Mouse (Mus musculus) lung, postnatal 0 days (tissue): ENCODE results near the gene Tbcel. TPM values are rescaled to one million over a fixed set of nuclear protein-coding genes. Genes with fewer than 3 reads are reported as not detected.

Source experiments
- ATAC-seq: fragments of 200-750 bp; cut with Nextera tagmentation; 2 replicates; pipeline ENCODE4 v1.8.0; 2017; ENCODE audit warnings: moderate library complexity
- DNase-seq: peaks from one replicate; pipeline ENCODE4 v3.0.0-alpha.2; 2016; ENCODE audit warnings: low spot score
- H3K27ac ChIP-seq: fragments of 300-500 bp; sonication (generic); 2 replicates; pipeline ENCODE4 v1.5.1; 2014; ENCODE audit warnings: antibody characterized with exemption, mild to moderate bottlenecking, low read length, mixed read lengths
- H3K27me3 ChIP-seq: fragments of 300-500 bp; sonication (generic); replicated peaks from 2 replicates; pipeline ENCODE4 v1.6.1; 2014; ENCODE audit warnings: low read length, mixed read lengths; ENCODE audit not compliant: insufficient read depth
- H3K36me3 ChIP-seq: fragments of 300-500 bp; sonication (generic); 2 replicates; pipeline ENCODE4 v1.6.1; 2014; ENCODE audit warnings: low read length, mixed read lengths; ENCODE audit not compliant: insufficient read depth
- H3K4me1 ChIP-seq: fragments of 300-500 bp; sonication (generic); 2 replicates; pipeline ENCODE4 v1.6.1; 2014; ENCODE audit warnings: antibody characterized with exemption, low read depth, low read length, mixed read lengths; ENCODE audit not compliant: insufficient read depth
- H3K4me2 ChIP-seq: fragments of 300-500 bp; sonication (generic); replicated peaks from 2 replicates; pipeline ENCODE4 v1.6.1; 2014; ENCODE audit warnings: low read depth, mild to moderate bottlenecking, low read length, moderate library complexity, mixed read lengths
- H3K4me3 ChIP-seq: fragments of 300-500 bp; sonication (generic); 2 replicates; pipeline ENCODE4 v1.5.1; 2014; ENCODE audit warnings: low read depth, low read length
- H3K9ac ChIP-seq: fragments of 300-500 bp; sonication (generic); replicated peaks from 2 replicates; pipeline ENCODE4 v1.6.1; 2014; ENCODE audit warnings: low read depth, mild to moderate bottlenecking
- H3K9me3 ChIP-seq: fragments of 300-500 bp; sonication (generic); 2 replicates; pipeline ENCODE4 v1.6.1; 2016; ENCODE audit warnings: low read length, mixed read lengths
- CTCF ChIP-seq: IDR thresholded peaks from 2 replicates; pipeline ENCODE4 v1.5.1; 2016; ENCODE audit warnings: antibody characterized with exemption, mild to moderate bottlenecking
- EP300 ChIP-seq: IDR thresholded peaks from 2 replicates; pipeline ENCODE4 v1.6.1; 2016; ENCODE audit warnings: antibody characterized with exemption, mild to moderate bottlenecking, control low read depth
- WGBS: fragments of 180-500 bp; shearing (Covaris S2); extraction: QIAGEN DNeasy Blood & Tissue Kit; methylation state at CpG from one replicate; pipeline ENCODE4 v1.1.7; 2014; 5-methylcytosine and 5-hydroxymethylcytosine counted together
- polyA plus RNA-seq: library from polyadenylated mRNA; unstranded; fragments of >200 nt; fragmentation: Nextera tagmentation; extraction: Ambion mirVana; gene quantifications from 2 replicates; pipeline ENCODE4 v1.2.1, GENCODE M21; 2015

The Tbcel gene
- polyA plus RNA-seq, 1 experiment from 2014 or later = 9.0 TPM

GRCm38 (mm10) chr9:42441234-42441633 lies 66.4 kb downstream of the Tbcel start:
- Histone ChIP-seq H3K27ac (no peak overlapping the region), H3K4me3 (no peak overlapping the region), H3K27me3 (no peaks in the 10 kb centered on the region), H3K4me2 (no peak overlapping the region), H3K4me1 (no peaks in the 10 kb centered on the region), H3K9me3 (no peaks in the 10 kb centered on the region), H3K9ac (no peak overlapping the region), H3K36me3 (peaks cover 28% of the 10 kb centered on the region; the same call in 1 of the 2 replicates)
- 84% methylated on average over 2 of the region's 2 CpGs for WGBS
- ATAC-seq (no peak), DNase-seq (no peak)
- TF ChIP-seq CTCF (no peak), EP300 (no peak)

DNA sequence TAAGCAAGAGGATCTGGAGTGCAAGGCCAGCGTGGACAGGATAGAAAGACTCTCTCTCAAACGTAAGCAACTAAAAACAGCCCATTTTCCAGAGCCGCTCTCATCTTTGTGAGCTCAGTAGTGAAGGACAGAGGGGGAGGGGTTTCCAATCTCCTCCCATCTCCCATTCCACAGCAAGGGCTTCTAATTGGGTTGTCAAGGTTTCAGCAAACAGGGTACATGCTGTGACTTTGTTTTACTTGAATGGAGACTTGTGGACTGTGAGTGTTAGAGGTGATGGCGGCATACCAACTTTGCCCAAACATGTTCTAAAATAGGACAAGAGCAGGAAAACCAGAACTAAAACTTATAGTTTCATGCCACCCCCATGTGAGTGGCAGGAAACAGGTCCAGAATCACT lies 68.2 kb downstream of the Tbcel start:
- no peak overlapping the region for H3K4me3 ChIP-seq
- WGBS = 63% methylated on average over 4 of the region's 4 CpGs
- H3K27ac ChIP-seq = no peak overlapping the region
- H3K4me1 ChIP-seq = no peaks in the 10 kb centered on the region
- H3K27me3 ChIP-seq = no peaks in the 10 kb centered on the region
- ATAC-seq = no peak
- H3K9me3 ChIP-seq = no peaks in the 10 kb centered on the region
- TF ChIP-seq EP300 = no peak
- H3K36me3 ChIP-seq = peaks cover 28% of the 10 kb centered on the region; the same call in 1 of the 2 replicates
- no peak overlapping the region for H3K4me2 ChIP-seq
- no peak for DNase-seq
- H3K9ac ChIP-seq = no peak overlapping the region

- ATAC-seq (no peak), DNase-seq (no peak)
- peaks cover 26% of the 10 kb centered on the region for H3K36me3 ChIP-seq
- H3K9ac ChIP-seq = no peak overlapping the region
- TF ChIP-seq EP300 = no peak
- TF ChIP-seq CTCF = peak; percentile 36
- H3K27ac ChIP-seq = no peak overlapping the region
- 86% methylated on average over 2 of the region's 2 CpGs for WGBS
- no peak overlapping the region for H3K4me2 ChIP-seq
- H3K9me3 ChIP-seq = no peaks in the 10 kb centered on the region
- H3K4me1 ChIP-seq = peaks cover 4% of the 10 kb centered on the region; the same call in 1 of the 2 replicates
- H3K4me3 ChIP-seq = no peak overlapping the region
- H3K27me3 ChIP-seq = no peaks in the 10 kb centered on the region
Observed at GRCm38 (mm10) chr9:42432155-42432554, 75.5 kb downstream of the Tbcel start.

- Histone ChIP-seq H3K4me2 (no peak overlapping the region), H3K4me1 (peaks cover 6% of the 10 kb centered on the region; the same call in 1 of the 2 replicates), H3K36me3 (peaks cover 24% of the 10 kb centered on the region), H3K9ac (no peak overlapping the region), H3K27me3 (no peaks in the 10 kb centered on the region), H3K9me3 (no peaks in the 10 kb centered on the region), H3K4me3 (no peak overlapping the region), H3K27ac (no peak overlapping the region)
- TF ChIP-seq CTCF (no peak), EP300 (no peak)
- DNase-seq = no peak
- ATAC-seq = no peak
- 91% methylated on average over 2 of the region's 2 CpGs for WGBS
Observed at GRCm38 (mm10) chr9:42431606-42432005, 76.0 kb downstream of the Tbcel start.

GRCm38 (mm10) chr9:42428060-42428924 lies 79.3 kb downstream of the Tbcel start:
- ATAC-seq (peak; percentile 78), DNase-seq (peak; percentile 53)

DNA sequence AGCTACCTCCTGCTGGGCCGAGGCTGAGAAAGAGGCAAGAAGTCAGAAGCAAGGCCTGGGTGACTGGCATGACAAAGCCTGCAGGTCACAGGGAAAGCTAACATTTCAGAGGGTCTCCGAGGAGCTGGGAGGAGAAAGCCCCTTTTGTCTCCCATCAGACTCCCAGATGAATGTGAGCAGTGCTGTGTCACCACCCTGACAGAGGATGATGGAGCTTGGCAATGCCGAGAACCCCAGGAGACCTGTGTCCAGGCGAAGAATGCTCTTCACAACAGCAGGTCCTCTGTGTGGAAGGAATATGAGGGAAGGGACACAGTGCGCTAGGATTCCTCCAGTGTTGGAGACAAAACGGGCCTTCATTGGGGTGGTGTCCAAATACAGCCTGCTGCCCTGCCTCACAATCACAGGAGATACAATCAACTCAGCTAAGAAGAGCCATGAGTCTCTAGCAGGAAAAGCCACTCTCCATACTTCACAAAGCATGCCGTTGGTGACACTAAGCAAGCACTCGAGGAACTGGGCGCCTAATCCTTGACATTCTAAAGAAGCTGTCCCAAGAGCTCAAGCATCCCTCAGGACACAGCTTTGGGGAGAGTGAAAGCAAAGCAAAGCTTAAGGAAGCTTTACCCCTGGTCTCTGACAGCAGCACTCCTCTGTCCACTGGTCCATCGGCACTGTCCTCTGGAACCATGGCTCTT lies 80.8 kb downstream of the Tbcel start:
- 50% methylated on average over 10 of the region's 10 CpGs for WGBS
- Histone ChIP-seq H3K4me3 (no peak overlapping the region), H3K4me2 (no peak overlapping the region), H3K9ac (no peak overlapping the region), H3K9me3 (no peaks in the 10 kb centered on the region), H3K27ac (no peak overlapping the region), H3K36me3 (peaks cover 10% of the 10 kb centered on the region; the same call in 1 of the 2 replicates), H3K27me3 (no peaks in the 10 kb centered on the region), H3K4me1 (peaks cover 8% of the 10 kb centered on the region; the same call in 1 of the 2 replicates)
- TF ChIP-seq CTCF = no peak
- no peak for TF ChIP-seq EP300
- peak; percentile 69 for DNase-seq
- ATAC-seq = peak; percentile 72

More at GRCm38 (mm10) chr9:42428060-42428924, 79.3 kb downstream of the Tbcel start:
- Histone ChIP-seq H3K36me3 (peaks cover 10% of the 10 kb centered on the region; the same call in 1 of the 2 replicates), H3K4me3 (no peak overlapping the region), H3K4me2 (no peak overlapping the region), H3K4me1 (peaks cover 8% of the 10 kb centered on the region; the same call in 1 of the 2 replicates), H3K27ac (no peak overlapping the region), H3K9me3 (no peaks in the 10 kb centered on the region), H3K9ac (no peak overlapping the region), H3K27me3 (no peaks in the 10 kb centered on the region)
- no peak for TF ChIP-seq EP300
- no peak for TF ChIP-seq CTCF
- 52% methylated on average over 12 of the region's 12 CpGs for WGBS
